Mouse (Mus musculus) layer of hippocampus, postnatal 25 days (tissue): ENCODE data around the gene Arl4c. TPM values are rescaled to one million over a fixed set of nuclear protein-coding genes. Genes with fewer than 3 reads are reported as not detected.

Experiments used
- DNase-seq, 2 experiments: peaks; one replicate each; pipeline ENCODE4 v3.0.0; 2022; ENCODE audit warnings: mixed read lengths in 2 of 2, low spot score in 1 of 2; ENCODE audit errors: extremely low spot score in 1 of 2
- total RNA-seq, 2 experiments: library from RNA; stranded (reverse); gene quantifications; 2 replicates each; pipeline ENCODE4 v1.2.3; 2021

Arl4c gene
- 10 to 100 TPM; 28.5 to 29.6 TPM for total RNA-seq

DNA sequence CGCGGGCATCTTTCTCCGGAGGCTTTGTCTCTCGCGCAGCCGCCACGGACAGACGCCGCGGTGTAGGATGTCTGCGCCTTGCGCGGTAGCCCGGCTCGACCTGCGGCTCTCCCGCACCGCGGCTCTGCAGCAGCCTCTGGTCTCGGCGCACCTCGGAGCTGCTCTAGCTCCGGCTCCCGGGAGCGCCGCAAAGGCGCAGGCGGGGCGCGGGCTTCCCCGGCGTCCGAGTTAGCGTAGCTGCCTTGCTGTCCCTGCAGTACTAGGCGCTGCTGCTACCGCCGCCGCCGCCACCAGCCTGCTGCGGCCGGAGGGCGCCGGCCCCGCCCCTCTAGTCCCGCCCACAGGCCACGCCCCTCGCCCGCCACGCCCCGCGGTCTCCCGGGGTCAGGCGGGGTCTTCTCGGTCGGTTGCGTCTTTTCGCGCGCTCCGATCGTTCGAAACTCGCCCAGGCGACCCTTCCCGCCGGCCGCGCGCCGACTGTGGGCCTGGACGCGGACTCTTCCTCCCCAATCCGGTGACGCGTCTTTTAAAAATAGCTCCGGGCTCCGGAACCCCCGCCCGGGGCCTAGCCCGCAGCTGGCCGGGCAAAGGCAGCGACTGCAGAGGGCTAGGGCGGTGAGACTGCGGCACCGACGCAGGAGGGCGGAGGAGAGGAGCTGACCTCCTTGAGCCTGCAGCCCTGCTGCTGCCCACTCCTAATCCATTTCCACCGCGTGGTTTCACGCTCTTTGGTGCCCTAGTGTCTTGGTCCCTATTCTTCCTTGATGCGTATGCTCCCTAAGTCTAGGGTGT is at the start of gene Arl4c:
TSS of gene Arl4c (minus strand) at position 352 of the 792 bp plus-strand sequence.
- peak; percentile 68 to 76 for DNase-seq

GRCm38 (mm10) chr1:88751332-88751731 is 49.3 kb upstream of the Arl4c start:
- DNase-seq = no peak

- no peak for DNase-seq
Measured at GRCm38 (mm10) chr1:88750576-88750975, 48.6 kb upstream of the Arl4c start.

- DNase-seq = no peak
Measured at GRCm38 (mm10) chr1:88750126-88750525, 48.1 kb upstream of the Arl4c start.

- DNase-seq = no peak
Measured at GRCm38 (mm10) chr1:88749106-88749505, 47.1 kb upstream of the Arl4c start.

DNA sequence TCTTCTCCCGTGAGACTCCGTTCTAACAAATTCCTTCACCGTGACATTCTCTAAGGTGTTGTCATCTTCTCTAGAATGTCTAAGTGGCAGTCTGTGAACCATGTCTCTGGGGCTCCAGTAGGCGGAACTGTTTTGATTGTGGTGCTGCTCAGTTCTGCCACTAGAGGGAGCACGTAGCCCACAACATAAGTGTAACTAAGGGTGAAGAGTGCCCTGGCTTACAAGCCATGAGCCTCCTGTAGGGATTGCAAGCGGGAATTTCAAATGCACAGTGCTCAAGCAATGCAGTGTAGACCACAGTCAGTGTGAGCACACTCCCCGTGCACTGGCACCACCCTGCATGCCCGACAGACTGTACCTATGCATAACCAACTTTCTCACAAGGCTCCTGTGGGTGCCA is 43.2 kb upstream of the Arl4c start:
- DNase-seq = peak; percentile 58 to 74

GRCm38 (mm10) chr1:88744261-88744660 is 42.2 kb upstream of the Arl4c start:
- no peak for DNase-seq

DNA sequence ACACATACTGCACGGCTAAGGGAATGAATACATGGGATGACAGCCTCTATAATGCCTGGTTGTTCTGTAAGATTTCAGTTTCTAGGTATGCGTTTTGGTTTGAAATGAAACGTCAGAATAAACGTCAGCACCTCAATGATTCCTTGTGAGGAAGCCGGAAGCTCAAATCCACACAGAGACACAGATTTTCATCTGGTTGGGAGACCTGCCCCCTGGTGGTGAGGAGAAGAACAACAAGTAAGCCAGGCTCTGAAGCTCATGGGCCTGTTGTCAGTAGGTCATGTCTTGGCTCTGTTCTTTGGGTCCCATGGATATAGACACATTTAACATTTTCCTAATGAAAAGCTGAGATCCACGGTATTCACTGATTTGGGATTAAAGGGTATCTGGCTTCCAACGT is 40.4 kb upstream of the Arl4c start:
- peak; percentile 40 to 68 for DNase-seq

- DNase-seq = no peak
Measured at GRCm38 (mm10) chr1:88739546-88739945, 37.5 kb upstream of the Arl4c start.

GRCm38 (mm10) chr1:88738931-88739330 is 36.9 kb upstream of the Arl4c start:
- no peak for DNase-seq

DNA sequence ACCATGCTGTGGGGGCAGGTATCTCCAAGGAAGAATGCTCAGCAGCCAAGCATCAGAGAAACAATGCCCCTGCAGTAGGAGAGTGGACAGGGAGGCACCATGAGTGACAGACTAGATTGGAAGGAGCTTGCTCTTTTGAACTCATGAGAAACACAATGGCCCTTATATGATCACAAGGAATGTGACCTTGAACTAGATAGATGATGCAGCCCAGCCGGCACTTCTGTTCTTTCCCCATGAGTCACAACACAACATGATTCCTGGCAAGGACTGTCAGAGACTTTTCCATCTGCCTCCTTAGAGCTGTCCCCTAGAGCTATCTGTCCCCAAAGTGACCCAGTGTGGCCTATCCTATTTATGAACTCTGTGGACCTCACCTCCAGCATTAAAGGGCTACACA is 27.5 kb upstream of the Arl4c start:
- no peak for DNase-seq

- DNase-seq = no peak
Measured at GRCm38 (mm10) chr1:88727369-88727768, 25.3 kb upstream of the Arl4c start.

DNA sequence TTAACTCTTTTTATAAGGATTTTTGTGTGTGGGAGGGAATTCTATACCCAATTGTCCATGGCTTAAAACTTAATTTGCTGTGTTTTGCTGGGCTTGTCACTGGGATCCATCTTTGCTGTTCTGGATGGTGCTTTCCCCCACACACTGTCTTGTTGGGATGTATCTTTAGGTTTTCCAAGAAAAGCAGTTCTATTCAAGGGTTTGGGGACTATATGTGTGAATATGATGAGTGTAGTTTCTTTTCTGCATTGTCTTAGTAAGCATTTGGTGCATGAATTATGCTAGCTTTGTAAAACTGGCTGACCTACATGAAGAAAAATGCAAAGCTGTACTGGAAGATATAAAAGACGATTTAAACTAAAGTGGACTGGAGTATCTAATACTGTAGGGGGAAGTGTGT is 23.7 kb upstream of the Arl4c start:
- DNase-seq = no peak

- DNase-seq = no peak
Measured at GRCm38 (mm10) chr1:88720626-88721229, 18.7 kb upstream of the Arl4c start.

DNA sequence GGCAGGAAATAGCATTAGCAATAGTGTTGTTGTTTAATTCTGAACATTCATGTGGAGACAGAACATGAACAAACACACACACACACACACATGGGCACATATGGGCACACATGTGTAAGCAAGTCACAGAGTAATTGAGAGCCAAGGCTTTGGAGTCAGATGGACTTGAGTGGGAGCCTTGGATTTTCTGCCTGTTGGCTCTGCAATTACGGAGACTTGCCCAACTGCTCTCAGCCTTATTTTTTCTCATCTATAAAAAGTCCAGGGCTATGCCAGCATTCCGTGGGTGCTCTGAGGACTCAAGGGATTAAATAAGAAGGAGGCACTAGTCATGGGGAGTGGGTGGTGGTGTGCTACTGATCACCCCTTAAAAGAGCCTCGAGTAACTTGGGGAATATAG is 16.5 kb upstream of the Arl4c start:
- no peak for DNase-seq

DNA sequence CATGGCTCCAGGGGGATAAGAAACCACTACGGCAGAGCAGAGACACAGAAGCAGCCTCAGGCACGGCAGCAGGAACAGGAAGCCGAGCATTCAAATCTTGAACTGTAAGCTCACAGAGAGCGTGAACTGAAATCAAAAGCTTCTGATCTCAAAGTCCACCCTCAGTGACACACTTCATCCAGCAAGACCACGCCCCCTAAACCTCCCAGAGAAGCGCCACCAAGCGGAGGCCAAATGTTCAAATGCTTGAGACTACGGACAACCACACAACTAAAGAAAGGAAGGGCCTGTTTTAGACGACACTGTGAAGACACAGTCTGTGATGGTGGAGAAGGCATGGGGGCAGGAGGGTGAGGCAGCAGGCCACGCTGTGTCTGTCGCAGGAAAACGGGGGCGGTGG is 15.7 kb upstream of the Arl4c start:
- DNase-seq = no peak

DNA sequence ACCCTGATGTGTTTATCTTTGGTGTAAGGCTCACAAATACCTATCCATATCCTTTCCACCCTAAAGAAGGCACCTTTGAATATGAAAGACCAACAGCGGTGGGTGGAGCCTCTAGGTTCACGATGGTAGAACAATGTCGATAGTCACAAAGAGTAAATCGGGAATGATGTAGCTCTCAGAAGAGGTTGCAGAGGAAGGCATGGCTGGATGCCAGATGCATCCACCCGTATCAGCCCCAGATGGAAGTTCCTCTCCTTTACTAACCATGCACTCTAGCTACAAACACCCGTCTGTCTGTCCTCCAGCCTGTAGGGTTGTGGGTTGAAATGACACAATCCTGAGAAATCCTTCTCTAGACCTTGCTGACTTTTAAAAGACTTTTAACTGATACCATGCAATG is 10.0 kb upstream of the Arl4c start:
- no peak for DNase-seq

DNA sequence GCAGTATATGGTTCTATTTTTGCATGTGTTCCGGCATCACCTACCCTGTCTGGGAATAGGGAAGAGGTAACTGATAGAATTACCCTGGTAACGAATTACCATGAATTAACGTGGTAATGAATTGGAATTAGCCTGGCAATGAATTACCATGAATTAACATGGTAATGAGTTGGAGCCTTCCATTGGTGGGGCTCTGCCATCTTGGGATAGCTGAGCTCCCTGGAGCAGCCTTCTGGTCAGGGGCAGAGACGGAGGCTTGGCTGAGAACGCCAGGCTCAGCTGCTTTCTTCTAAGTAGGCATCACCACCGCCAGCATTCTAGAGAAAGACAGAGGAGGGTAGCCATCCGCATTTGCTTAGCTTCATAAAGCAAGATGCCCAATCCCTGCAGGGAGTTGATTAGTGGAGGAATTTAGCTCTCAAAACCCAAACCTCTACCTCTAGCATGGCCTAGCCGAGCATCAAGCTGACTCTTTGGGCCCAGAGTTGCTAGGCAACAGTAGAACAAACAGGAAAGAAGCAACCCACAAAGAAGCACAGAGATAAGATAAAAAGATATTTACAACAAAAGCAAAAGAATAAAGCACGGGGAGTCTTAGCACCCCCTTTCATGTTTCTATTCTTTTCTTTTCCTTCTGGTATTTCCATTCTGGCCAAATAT is 6.8 kb upstream of the Arl4c start:
- DNase-seq = no peak

- no peak for DNase-seq
Measured at GRCm38 (mm10) chr1:88708191-88708590, 6.2 kb upstream of the Arl4c start.

- DNase-seq = no peak
Measured at GRCm38 (mm10) chr1:88707536-88707935, 5.5 kb upstream of the Arl4c start.

- DNase-seq = peak; percentile 90 to 97
Measured at GRCm38 (mm10) chr1:88705799-88706198, 3.8 kb upstream of the Arl4c start.

DNA sequence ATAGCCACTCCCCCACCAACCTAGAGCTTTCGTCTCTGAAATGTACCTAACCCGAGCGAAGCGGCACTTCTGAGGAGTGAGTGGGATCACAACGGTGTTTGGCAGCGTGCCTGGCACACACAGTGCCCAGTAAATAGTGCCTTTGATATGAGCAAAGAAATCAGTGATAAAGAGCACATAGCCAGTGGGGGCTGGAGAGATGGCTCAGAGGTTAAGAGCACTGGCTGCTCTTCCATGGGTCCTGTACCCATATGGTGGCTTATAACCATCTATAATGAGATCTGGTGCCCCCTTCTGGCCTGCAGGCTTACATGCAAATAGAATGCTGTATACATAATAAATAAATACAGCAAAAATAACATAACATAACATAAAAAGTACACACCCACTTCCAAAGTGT is 3.0 kb upstream of the Arl4c start:
- no peak for DNase-seq
